Mouse (Mus musculus) common myeloid progenitor, adult 5-6 weeks (primary cell): ENCODE data around the gene Taar7a. TPM values are rescaled to one million over a fixed set of nuclear protein-coding genes. Genes with fewer than 3 reads are reported as not detected.
A peak's percentile ranks its signal among the peaks of the same experiment; 100 is the strongest.

ENCODE experiments used
- ATAC-seq: replicated peaks from 2 replicates; pipeline ENCODE4 v1.8.0; 2016; ENCODE audit warnings: low read depth, mild to moderate bottlenecking, moderate TSS enrichment, inconsistent platforms; ENCODE audit not compliant: poor library complexity, severe bottlenecking
- total RNA-seq: library from RNA; stranded (forward); fragments of 200-1000, 187-1606 nt; gene quantifications from 2 replicates; pipeline ENCODE4 v1.2.3, GENCODE M21; 2017

Taar7a gene
- not detected in 2 replicates for total RNA-seq

DNA sequence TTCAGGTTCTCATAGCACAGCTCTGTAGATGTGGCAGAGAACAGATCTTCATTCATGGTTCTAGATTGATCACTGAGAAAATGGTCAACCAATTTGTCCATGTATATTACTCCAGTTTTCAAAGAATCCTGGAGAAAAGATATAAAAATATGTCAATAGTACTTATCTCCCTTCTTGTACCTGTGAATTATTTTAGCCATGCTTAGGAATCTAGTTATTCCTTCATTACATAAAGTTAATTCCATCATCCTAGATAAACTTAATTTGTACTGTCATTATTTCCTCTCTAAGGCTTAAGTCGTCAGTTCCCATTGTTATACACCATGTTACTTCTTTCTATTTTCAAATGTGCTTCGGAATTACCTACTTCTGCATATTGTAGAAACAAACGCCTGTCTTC lies at the start of gene Taar7a:
Gene Taar7a (minus strand): TSS at position 101 of the 400 bp plus-strand sequence.
- ATAC-seq, result no peak

DNA sequence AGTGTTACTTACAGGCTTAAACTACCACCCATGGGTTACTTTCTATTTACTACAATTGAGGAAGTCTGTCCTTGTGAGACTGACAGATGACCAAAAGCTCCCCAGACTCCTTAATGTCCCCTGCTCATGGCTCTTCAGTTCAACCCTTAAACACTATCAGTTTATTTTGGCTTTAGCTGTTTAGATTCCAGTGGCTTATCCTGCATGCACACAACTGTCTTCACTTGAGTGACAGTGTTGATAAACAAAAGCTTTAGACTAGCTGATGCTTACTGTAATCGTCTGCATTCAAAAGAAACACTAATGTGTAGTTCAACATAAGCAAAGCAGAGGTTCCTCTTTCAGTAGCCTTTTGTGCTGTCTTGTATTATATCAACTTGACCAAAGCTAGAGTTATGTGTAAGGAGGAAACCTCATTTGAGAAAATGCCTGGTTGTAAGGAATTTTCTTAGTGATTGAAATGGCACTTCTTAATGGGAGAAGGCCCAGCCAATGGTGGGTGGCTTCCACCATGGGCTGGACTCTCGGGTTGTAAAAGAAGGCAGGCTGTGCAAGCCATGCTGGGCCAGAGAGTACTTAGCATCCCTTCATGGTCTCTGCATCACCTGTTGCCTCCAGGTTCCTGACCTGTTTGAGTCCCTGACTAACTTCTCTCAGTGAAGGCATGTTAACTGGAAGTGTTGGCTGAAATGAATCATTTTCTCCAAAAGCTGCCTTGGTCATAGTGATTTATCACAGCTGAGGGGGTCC lies 47.0 kb upstream of the Taar7a start:
- peak; percentile 32 for ATAC-seq

DNA sequence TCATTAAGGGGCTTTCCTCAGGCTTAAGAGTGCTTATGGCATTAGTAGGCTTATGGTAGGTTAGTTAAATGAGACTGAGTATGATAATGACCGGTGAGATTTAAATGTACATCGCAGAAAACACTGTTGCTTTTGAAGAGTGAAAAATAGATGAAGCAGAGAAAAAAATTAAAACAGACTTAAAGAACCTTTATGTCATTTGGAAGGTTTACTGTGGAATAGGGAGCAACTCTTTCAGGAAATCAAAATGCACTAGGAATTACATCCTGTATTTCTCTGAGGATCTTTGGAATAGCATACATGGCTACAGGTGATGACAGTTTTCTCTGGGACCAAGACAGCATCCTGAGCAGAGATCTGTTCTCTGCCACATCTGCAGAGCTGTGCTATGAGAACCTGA lies 44.0 kb upstream of the Taar7a start, which contains the start of gene Taar7e:
Gene Taar7e (plus strand): TSS at position 301 of the 400 bp plus-strand sequence.
- no peak for ATAC-seq

DNA sequence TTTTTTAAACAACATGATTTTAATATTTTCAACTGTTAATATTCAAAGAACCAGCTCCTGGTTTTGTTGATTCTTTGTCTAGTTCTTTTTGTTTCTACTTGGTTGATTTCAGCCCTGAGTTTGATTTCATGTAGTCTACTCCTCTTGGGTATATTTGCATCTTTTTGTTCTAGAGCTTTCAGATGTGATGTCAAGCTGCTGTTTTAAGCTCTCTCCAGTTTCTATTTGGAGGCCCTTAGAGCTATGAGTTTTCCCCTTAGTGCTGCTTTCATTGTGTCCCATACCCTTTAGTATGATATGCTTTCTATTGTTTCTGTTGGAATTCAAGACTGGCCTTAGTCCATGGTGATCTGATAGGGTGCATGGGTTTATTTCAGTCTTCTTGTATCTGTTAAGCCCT lies 38.1 kb upstream of the Taar7a start:
- no peak for ATAC-seq

DNA sequence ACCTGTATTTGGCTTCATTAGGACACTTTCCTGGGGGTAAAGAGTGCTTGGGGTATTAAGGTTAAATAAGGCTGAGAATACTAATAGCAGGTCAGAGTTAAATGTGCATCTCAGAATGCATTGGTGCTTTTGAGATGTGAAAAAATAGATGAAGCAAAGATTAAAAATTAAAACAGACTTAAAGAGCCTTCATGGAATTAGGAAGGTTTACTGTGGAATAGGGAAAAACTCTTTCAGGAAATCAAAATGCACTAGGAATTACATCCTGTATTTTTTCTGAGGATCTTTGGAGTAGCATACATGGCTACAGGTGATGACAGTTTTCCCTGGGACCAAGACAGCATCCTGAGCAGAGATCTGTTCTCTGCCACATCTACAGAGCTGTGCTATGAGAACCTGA lies 33.6 kb upstream of the Taar7a start, which contains the start of gene Taar7d:
Gene Taar7d (plus strand): TSS at position 301 of the 400 bp plus-strand sequence.
- ATAC-seq, result no peak

DNA sequence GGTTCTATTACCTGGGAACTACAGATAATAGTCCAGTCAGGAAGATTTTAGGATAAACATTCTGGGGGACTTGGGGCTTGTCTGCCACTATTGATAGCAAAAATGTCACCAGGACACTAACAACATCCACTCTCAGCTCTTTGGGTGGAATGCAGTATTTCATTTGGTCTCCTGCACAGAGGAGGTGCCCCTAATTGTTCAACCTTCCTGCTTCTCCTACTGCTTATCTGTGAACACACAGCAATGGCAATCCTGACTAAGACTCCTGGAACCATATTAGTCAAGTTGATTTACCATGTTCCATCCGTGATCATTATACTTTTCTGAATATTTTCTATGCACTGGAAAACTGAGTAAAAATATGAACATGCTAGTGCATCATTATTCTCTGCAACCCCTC lies 14.9 kb upstream of the Taar7a start:
- no peak for ATAC-seq

DNA sequence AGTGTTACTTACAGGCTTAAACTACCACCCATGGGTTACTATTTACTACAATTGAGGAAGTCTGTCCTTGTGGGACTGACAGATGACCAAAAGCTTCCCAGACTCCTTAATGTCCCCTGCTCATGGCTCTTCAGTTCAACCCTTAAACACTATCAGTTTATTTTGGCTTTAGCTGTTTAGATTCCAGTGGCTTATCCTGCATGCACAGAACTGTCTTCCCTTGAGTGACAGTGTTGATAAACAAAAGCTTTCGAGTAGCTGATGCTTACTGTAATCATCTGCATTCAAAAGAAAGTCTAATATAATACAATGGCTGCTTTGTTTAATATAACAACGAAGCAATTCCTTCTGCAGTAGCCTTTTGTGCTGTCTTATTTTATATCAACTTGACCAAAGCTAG lies 13.8 kb upstream of the Taar7a start:
- peak; percentile 71; the same call in 1 of the 2 replicates for ATAC-seq

DNA sequence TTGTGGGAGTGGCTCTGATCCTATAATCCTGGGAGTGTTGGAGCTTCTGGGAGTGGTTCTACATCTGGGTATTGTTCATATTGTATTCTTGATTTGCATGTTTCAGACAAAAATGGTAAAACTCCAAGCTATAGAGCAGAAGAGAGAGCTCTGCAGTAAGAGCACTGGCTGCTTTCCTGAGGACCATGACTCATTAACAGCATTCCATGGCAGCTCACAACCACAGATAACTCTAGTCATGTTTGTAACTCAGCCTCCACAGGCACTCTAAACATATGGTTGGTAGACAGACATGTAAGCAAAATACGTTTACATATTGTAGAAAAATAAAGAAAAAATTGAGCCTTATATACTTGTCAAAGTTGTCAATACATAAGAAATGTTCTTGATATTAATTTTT lies 13.2 kb upstream of the Taar7a start:
- no peak for ATAC-seq

DNA sequence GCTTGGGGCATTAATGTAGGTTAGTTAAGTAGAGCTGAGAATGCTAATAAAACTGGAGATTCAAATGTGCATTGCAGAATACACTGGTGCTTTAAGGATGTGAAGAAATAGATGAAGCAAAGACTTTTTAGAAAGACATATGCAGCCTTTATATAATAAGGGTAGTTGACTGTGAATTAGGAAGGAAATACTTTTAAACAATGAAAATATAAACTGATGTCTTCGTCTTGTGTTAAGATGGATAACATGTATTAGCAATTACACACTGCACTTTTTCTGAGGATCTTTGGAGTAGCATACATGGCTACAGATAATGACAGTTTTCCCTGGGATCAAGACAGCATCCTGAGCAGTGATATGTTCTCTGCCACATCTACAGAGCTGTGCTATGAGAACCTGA lies 6.4 kb upstream of the Taar7a start, which contains the start of gene Taar7b:
Gene Taar7b (plus strand): TSS at position 301 of the 400 bp plus-strand sequence.
- ATAC-seq, result no peak

DNA sequence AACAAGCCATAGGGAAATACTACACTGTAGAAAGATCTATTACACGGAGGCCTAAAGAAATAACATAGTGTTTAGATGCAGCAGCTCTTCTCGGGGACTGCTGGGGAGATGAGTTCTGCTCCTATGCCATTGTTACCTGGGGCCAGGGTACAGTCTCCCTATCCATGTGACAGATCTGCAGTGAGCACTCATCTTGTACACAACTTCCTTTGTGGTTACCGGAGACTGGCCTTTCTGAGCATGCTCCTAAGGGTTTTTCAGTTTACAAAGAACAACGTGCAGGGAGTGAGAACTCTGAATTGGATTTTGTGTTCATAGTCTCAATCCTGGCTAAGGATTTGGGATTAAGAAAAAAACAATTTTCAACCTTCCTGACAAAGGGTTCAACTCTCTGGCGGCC lies 6.9 kb downstream of the Taar7a start:
- peak; percentile 56; the same call in 1 of the 2 replicates for ATAC-seq

DNA sequence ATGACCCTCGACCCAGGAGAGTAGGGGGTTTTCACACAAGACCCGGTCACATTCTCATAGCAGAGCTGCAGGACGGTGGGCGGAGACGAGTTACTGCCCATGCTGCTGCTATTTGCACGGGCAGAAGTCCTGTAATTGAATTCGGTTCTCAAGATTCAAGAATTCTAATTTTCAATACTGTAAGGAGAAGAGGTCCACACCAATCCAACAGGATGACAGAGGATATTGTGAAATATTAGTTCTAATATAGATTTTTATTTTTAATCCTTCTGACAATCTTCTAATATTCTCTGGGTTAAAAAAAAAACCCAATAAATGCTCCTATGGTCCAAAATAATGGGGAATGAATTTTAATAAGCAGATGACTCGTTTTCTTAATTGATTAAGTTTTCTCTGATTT lies 7.7 kb downstream of the Taar7a start, which contains the start of gene Taar6:
Gene Taar6 (minus strand): TSS at position 101 of the 400 bp plus-strand sequence.
- no peak for ATAC-seq

DNA sequence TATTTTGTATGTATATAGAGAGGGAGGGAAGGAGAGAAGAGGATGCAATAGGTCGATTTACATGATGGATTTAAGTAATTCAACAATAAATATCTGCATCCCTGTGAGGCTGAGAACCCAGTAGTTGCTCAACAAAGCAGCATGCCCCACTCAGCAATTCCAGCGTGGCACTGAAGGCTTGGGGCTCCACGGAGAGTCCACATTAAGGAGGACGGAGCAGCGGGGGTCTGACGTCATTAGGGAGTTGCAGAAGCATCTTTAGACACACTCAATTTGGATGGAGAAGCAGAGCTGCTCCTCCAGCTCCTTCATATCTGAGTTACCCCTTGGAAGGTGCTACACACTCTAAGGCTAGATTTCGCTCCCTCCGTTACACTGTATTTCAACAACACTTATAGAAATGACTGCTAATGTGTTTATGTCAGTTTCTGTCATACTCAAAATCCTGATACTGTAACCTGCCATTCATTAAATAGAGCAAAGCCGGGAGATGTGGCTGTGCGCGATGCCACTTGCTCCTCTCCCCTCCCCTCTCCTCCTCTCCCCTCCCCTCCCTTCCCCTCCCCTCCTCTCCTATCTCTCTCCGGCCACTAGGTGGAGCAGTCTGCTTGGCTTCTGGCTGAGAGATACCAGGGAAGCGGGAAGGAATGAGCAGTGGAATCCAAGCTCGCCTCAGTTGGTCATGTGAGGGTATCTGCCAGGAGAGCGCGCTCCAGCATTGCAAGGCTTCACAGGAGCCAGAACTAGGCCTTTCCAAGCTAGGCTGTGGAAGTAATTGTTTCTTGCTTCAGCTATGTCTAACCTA lies 14.2 kb downstream of the Taar7a start:
- ATAC-seq, result peak; percentile 99

DNA sequence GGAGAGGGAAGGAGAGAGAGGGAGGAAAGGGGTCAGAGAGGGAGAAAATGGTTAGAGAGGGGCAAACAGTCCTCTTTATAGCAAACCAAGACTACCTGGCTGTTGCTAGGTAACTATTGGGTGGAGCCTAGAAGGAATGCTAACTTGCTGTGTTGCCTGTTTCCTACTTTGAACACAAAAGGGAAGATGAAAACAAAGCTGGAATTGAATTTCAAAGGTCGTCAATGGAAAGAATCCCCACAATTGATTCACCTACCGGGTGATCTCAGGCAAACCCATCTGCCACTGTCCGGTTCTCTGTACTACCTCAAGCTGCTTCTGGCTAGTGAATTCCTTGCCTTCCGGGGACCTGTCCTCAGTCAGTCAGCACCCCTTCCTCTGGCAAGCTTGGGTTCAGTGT lies 15.3 kb downstream of the Taar7a start:
- ATAC-seq, result no peak

DNA sequence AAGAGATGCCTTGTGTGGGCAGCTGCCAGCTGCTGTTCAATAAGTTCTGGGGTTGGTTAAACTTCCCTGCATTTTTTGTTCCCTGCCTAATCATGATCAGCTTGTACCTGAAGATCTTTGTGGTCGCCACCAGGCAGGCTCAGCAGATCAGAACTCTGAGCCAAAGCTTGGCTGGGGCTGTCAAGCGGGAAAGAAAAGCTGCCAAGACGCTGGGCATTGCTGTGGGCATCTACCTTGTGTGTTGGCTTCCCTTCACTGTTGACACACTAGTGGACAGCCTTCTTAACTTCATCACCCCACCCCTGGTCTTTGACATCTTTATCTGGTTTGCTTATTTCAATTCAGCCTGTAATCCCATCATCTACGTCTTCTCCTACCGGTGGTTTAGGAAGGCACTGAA lies 22.0 kb downstream of the Taar7a start:
- ATAC-seq, result no peak

DNA sequence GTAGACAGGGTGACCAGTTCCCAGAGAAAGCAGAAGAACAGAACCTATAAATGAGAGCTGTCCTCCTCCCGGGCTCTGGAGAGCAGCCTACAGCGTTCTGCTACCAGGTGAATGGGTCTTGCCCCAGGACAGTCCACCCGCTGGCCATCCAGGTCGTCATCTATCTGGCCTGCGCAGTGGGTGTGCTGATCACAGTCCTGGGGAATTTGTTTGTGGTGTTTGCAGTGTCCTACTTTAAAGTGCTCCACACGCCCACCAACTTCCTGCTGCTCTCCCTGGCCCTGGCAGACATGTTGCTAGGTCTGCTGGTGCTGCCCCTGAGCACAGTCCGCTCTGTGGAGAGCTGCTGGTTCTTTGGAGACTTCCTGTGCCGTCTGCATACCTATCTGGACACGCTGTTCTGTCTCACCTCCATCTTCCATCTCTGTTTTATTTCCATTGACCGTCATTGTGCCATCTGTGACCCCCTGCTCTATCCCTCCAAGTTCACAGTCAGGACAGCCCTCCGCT lies 22.6 kb downstream of the Taar7a start, which contains the start of gene Taar5:
Gene Taar5 (plus strand): TSS at position 51 of the 510 bp plus-strand sequence.
- no peak for ATAC-seq

DNA sequence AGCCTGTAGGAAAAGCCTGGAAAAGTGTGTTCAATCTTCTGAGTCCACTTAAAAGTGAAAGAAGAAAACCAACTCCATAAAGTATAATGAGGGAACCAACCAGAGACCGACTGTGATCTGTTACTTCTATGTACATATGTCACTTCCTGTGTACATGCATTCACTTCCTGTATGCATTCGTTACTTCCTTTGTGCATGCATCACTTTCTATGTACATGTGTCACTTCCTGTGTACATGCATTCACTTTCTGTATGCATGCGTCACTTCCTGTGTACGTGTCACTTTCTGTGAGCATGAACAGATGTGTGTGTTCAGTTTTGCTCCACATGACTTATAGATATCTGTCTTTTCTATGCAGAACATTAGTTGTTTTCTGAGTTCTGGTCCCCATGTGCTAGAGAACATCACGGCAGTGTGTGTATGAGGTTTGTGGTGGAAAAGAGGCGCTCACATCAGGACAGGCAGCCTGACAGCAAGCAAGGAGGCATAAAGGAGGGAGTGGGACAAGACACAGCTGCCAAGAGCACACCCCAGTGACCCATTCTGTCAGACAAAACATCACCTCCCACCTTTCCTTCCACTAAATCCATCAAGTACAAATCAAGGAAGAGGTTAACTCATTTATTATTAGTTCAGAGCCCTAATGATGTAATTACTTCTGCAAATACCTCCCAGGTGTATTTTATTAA lies 28.2 kb downstream of the Taar7a start:
- ATAC-seq, result no peak

DNA sequence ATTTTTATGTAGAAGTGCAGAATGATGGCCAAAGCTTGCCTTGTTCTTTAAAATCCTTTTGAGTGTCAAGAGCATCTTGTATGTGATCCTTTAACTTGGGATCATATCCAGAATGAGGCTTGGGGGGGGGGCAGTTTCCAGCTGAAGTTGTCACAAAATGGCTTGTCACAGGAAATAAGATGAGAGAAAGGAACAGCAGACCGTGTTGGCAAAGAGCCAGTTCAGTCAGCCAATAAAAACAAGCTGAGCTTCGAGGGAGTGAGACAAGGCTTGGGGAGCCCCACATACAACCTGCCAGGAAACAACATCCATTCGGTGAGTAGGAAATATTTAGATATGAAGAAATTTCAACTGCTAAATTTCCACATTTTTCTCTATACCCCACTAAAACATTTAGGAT lies 29.8 kb downstream of the Taar7a start:
- ATAC-seq, result no peak

DNA sequence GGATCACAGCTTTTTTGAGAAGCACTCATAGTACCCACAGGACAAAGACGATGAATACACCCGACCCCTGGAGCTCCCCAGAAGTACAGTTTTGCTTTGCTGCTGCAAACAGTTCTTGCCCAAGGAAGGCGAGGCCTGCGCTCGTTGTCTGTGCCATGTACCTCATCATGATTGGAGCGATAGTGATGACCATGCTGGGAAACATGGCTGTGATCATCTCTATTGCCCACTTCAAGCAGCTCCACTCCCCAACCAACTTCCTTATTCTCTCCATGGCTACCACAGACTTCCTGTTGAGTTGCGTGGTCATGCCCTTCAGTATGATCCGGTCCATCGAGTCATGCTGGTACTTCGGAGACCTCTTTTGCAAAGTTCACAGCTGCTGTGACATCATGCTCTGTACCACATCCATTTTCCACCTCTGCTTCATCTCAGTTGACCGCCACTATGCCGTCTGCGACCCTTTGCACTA lies 32.8 kb downstream of the Taar7a start, which contains the start of gene Taar4:
Gene Taar4 (plus strand): TSS at position 51 of the 472 bp plus-strand sequence.
- ATAC-seq, result peak; percentile 95

DNA sequence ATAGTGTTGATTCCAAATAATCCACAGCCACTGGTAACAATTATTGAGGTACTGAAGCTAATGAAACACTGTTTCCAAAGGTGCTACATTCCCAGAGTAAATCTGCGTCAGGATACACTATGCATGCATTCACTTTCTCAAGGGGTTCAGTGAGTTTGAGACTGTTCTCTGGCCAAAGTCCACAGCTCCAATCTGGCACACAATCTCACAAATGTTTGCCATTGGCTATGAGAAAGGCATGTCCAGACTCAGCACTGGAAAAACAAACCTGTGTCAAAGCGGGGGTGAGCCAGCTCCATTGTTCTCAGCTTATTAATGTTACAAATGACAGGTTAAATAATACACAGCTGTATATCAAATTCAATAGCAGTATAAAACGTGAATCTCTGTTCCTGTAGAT lies 34.2 kb downstream of the Taar7a start:
- ATAC-seq, result no peak

DNA sequence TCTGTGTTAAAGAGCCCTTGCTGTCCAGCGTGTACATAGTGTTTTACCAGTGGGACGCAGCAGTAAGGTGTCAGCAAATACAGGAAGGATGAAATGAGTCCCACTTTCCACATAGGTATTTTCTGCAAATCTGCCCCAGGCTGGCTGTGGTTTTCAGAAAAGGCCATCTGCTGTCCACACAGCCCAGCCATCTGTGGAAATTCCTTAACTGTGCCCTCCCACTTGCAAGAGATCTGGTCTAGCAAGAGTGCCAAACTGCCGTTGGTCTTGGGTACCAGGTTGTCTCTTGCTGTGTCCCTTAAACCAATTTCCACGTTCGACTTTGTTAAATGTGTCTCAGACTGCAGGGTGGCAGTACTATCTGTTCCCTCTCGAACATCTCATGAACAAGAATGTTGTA lies 41.6 kb downstream of the Taar7a start:
- no peak for ATAC-seq
